Mouse (Mus musculus): ENCODE data around the gene Spryd3.

Gene Spryd3

GRCm38 (mm10) chr15:102146882-102147281, 10.8 kb upstream of the Spryd3 start:
- DNase-seq (ENCODE audit: low spot score in 2 of 2), result peak in 1 of 2 experiments; percentile 45

- DNase-seq (ENCODE audit: low spot score in 2 of 2), result no peak
These were observed 10.1 kb upstream of the Spryd3 start for GRCm38 (mm10) chr15:102146089-102146488.

GRCm38 (mm10) chr15:102145330-102145729, 9.3 kb upstream of the Spryd3 start:
- DNase-seq (ENCODE audit: low spot score in 2 of 2), result peak; percentile 41 to 43

- DNase-seq (ENCODE audit: low spot score in 2 of 2), result no peak
These were observed 8.7 kb upstream of the Spryd3 start for GRCm38 (mm10) chr15:102144726-102145125.

- DNase-seq (ENCODE audit: low spot score in 2 of 2), result peak in 1 of 2 experiments; percentile 27
These were observed 8.3 kb upstream of the Spryd3 start, which contains the start of gene Igfbp6 for GRCm38 (mm10) chr15:102144274-102144711. Gene Igfbp6, plus strand, starts transcription at chr15:102144362.

GRCm38 (mm10) chr15:102142914-102143912, 7.2 kb upstream of the Spryd3 start:
- DNase-seq (ENCODE audit: low spot score in 2 of 2), result peak; percentile 73 to 76

- no peak for DNase-seq (ENCODE audit: low spot score in 2 of 2)
These were observed 5.1 kb upstream of the Spryd3 start for GRCm38 (mm10) chr15:102141120-102141519.

- DNase-seq (ENCODE audit: low spot score in 2 of 2), result no peak
These were observed 409 bp downstream of the Spryd3 start for GRCm38 (mm10) chr15:102135522-102136128.

- no peak for DNase-seq (ENCODE audit: low spot score in 2 of 2)
These were observed 1.3 kb downstream of the Spryd3 start for GRCm38 (mm10) chr15:102134709-102135108.

GRCm38 (mm10) chr15:102133314-102133713, 2.7 kb downstream of the Spryd3 start:
- no peak for DNase-seq (ENCODE audit: low spot score in 2 of 2)

GRCm38 (mm10) chr15:102126303-102126702, 9.7 kb downstream of the Spryd3 start:
- peak; percentile 73 to 77 for DNase-seq (ENCODE audit: low spot score in 2 of 2)

- DNase-seq (ENCODE audit: low spot score in 2 of 2), result peak; percentile 64 to 76
These were observed 15.5 kb downstream of the Spryd3 start for GRCm38 (mm10) chr15:102120530-102120929.

GRCm38 (mm10) chr15:102119831-102120170, 16.2 kb downstream of the Spryd3 start:
- peak; percentile 46 to 49 for DNase-seq (ENCODE audit: low spot score in 2 of 2)

GRCm38 (mm10) chr15:102119121-102119830, 16.8 kb downstream of the Spryd3 start:
- DNase-seq (ENCODE audit: low spot score in 2 of 2), result no peak

GRCm38 (mm10) chr15:102118591-102118990, 17.4 kb downstream of the Spryd3 start:
- DNase-seq (ENCODE audit: low spot score in 2 of 2), result no peak

- DNase-seq (ENCODE audit: low spot score in 2 of 2), result peak; percentile 53 to 56
These were observed 18.3 kb downstream of the Spryd3 start for GRCm38 (mm10) chr15:102117461-102118443.

- DNase-seq (ENCODE audit: low spot score in 2 of 2), result peak; percentile 19 to 35
These were observed 19.1 kb downstream of the Spryd3 start for GRCm38 (mm10) chr15:102116753-102117415.

- peak; percentile 26 to 36 for DNase-seq (ENCODE audit: low spot score in 2 of 2)
These were observed 20.3 kb downstream of the Spryd3 start for GRCm38 (mm10) chr15:102115731-102116231.

GRCm38 (mm10) chr15:102114651-102115260, 21.3 kb downstream of the Spryd3 start:
- no peak for DNase-seq (ENCODE audit: low spot score in 2 of 2)

GRCm38 (mm10) chr15:102113674-102114073, 22.4 kb downstream of the Spryd3 start:
- DNase-seq (ENCODE audit: low spot score in 2 of 2), result no peak

Measured in heart, adult 9 months (tissue).